Mouse (Mus musculus) gastrocnemius, postnatal 4 days (tissue): ENCODE results near the gene Smok2b. TPM values are rescaled to one million over a fixed set of nuclear protein-coding genes. Genes with fewer than 3 reads are reported as not detected.
"Not testable (repeated sequence)": the region's sequence is repeated elsewhere in the genome, so short reads cannot be mapped to it uniquely, and the experiment has no call there.

Experiments used
- DNase-seq, 2 experiments: peaks; one replicate each; pipeline ENCODE4 v3.0.0; 2021 to 2022; ENCODE audit warnings: low spot score in 2 of 2, mixed read lengths in 2 of 2
- long read RNA-seq, 2 experiments: library from polyadenylated mRNA; stranded (forward); transcript quantifications; one replicate each; pipeline ENCODE4 v2.0.0; 2021
- total RNA-seq, 2 experiments: library from RNA; stranded (reverse); gene quantifications; 2 replicates each; pipeline ENCODE4 v1.2.3; 2021

The Smok2b gene
- total RNA-seq: not detected
- long read RNA-seq, experiment 1: 0 reads
- long read RNA-seq, experiment 2: 0 reads

- not testable (repeated sequence) for DNase-seq
Observed at GRCm38 (mm10) chr17:13229957-13230356, at the start of gene Smok2b. TSS of gene Smok2b (plus strand) at chr17:13230257.

DNA sequence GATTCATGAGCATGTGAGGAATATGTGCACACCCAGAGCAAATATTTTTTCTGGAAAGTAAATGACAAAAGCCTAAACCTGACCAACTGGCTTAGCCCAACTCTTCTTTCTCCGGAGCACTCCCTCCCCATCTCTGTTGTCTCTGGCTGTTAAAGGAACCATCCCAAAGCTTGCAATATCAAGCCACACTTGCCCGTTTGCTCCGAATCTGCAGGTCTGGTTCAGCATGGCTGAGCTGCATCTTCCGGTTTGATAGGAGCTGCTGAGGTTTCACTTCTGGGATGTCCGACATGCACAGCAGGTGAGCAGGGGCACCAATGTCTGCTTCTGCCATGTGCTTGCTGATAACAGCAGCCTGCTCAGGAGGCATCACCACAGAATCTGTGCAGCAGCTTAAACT, 49.6 kb upstream of the Smok2b start:
- DNase-seq: not testable (repeated sequence)

- DNase-seq: not testable (repeated sequence)
Observed at GRCm38 (mm10) chr17:13182712-13183111, 47.3 kb upstream of the Smok2b start.

- not testable (repeated sequence) for DNase-seq
Observed at GRCm38 (mm10) chr17:13184514-13184913, 45.5 kb upstream of the Smok2b start.

DNA sequence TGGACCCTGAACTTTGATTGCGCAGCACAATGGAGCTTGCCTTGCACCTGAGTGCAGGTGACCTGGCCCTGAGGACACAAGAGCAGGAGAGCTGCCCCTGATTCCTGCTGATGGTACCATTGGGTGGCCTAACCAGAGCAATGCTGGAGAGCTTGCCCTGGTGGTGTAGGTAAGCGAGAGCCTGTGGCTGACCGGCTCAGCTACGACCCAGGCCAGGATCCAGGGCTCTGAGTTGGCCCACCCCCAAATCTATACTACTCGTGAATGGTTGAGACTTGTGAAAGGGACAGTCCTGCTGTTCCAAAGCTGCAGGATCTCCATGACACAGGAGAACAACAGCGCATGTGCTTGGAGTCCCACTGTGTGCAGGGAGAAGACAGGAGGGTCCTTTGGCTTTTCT, 43.5 kb upstream of the Smok2b start:
- not testable (repeated sequence) for DNase-seq

- not testable (repeated sequence) for DNase-seq
Observed at GRCm38 (mm10) chr17:13187621-13188020, 42.4 kb upstream of the Smok2b start.

DNA sequence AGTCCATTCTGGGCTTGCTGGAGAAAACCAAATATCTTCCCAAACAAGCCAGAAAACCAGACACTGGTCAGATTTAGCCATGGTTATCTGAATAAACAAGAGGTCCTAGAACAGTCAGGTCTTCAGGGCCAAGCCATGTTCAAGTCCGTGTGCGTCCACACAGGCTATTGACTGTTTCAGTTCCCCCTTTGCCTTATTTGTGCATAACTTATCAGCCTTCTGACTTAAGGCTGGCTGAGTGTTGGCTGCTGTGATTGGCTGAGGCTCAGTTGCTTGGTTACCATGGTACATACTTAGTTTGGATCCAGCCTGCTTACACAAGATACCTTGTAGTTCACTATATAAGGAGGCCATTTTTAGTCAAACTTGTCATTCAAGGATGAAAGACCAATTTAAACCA, 41.2 kb upstream of the Smok2b start:
- DNase-seq: not testable (repeated sequence)

GRCm38 (mm10) chr17:13190836-13191583, 39.0 kb upstream of the Smok2b start:
- DNase-seq: not testable (repeated sequence)

DNA sequence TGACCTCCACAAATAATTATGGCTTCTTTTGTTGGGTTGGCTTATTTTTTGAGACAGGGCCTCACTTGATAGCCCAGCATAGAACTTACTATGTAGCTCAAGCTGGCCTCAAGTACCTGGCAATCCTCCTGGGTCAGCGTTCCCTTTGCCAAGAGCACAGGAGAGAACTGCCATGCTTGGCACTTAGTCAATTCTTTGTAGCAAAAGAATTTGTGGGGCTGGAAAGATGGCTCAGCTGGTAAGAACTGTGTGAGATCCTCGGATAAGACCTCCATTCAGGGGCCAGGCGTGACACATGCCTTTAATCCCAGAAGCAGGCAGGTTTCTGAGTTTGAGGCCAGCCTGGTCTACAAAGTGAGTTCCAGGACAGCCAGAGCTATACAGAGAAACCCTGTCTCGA, 33.6 kb upstream of the Smok2b start:
- DNase-seq: not testable (repeated sequence)

GRCm38 (mm10) chr17:13198812-13199211, 31.2 kb upstream of the Smok2b start:
- DNase-seq: not testable (repeated sequence)

GRCm38 (mm10) chr17:13199880-13200409, 30.1 kb upstream of the Smok2b start:
- DNase-seq: peak in 1 of 2 experiments; percentile 59

DNA sequence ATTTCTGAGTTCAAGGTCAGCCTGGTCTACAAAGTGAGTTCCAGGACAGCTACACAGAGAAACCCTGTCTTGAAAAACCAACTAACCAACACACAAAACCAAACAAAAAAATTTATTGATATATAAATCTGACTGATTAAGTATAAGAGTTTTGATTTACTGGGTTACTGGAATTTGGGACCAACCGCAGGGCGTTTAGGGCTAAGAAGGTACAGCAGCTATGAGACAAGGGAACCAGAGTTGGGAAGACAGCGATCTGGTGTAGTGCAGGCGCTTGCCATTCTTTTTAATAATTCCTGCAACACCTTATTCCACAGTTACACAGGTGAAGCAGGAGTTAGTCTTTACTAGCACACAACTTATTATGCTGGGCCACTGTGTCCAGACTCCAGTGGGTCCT, 28.5 kb upstream of the Smok2b start:
- DNase-seq: not testable (repeated sequence)

- DNase-seq: not testable (repeated sequence)
Observed at GRCm38 (mm10) chr17:13202453-13203107, 27.5 kb upstream of the Smok2b start.

DNA sequence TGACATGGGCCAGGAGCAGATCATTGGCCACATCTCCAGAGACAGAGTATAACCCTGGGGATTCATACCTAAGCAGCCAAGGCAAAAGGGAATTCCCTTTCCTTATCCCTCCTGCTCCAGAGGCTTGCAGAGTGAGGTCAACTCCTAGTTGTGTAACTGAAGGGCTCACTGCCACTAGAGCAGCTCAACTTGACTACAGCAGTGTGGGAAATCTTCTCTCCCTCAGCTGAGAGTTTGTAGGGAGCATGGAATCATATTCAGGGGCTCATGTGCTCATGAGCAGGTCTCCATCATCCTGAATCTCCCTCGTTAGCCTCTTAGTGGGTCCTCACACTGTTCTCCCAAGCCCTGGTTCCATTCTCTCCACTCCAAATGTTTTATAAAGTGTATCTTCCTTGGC, 24.8 kb upstream of the Smok2b start:
- DNase-seq: not testable (repeated sequence)

- DNase-seq: no peak
Observed at GRCm38 (mm10) chr17:13206491-13206890, 23.6 kb upstream of the Smok2b start.

DNA sequence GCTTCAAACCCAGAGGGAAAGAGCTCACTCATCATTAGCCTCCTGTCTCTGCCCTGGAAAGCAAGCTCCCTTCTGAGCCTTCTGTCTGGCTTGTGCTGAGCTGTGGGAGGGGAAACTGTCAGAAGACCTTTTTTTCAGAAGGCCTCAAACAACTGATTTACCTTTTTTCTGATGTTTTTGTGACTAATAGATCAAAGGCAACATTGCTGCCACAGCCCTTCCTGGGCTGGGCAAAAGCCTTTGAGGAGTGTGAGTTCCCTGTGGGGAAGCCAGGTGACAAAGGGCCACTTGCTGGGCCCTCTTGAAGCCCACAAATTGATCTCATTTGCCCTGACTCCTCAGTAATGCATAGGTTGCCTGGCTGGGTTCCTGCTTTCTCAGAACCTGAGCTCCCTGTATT, 21.6 kb upstream of the Smok2b start:
- DNase-seq: not testable (repeated sequence)

- DNase-seq: peak in 1 of 2 experiments; percentile 61
Observed at GRCm38 (mm10) chr17:13212136-13212850, 17.8 kb upstream of the Smok2b start.

DNA sequence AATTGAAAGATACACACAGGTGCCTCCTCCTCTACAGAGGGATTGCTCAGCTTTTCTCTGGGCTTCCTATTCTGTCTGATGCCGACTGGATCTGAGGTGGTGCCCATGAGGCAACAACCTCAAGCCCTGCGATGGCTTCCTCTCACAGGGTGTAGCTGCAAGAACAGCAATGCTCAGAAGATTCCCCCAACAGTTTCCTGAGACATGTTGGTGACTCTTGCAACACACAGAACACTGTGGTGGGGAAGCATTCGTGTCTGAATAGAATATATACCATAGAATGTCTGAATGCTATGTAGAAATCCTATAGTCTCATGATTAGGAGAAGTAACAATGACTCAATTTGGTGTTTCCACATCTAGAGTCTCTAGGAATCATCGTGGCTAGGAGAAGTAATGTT, 15.9 kb upstream of the Smok2b start:
- DNase-seq: no peak

GRCm38 (mm10) chr17:13215595-13215994, 14.5 kb upstream of the Smok2b start:
- DNase-seq: no peak

- DNase-seq: no peak
Observed at GRCm38 (mm10) chr17:13220888-13221287, 9.2 kb upstream of the Smok2b start, which contains the start of gene Smok2a. TSS of gene Smok2a (plus strand) at chr17:13221188.

DNA sequence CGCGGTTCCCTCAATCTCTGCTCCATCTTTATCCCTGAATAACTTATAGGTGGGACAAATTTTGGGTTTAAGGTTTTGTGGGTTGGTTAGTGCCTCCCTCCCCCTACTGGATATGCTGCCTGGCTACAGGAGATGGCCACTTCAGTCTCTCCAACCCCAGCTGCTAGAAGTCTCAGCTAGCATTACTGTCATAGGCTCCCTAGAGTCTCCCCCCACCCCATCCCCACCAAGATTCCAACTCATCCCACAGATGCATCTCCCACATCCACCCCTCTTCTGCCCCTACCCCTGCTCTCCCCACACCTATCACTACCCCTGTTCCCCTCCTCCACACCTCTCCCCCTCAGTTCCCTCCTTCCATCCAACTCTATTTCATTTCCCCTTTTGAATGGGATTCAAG, 8.1 kb upstream of the Smok2b start:
- DNase-seq: not testable (repeated sequence)
